Mouse (Mus musculus): ENCODE measurements around the gene Cops7b. TPM values are rescaled to one million over a fixed set of nuclear protein-coding genes. Genes with fewer than 3 reads are reported as not detected.

Cops7b gene
- polyA plus RNA-seq, 1 experiment from 2014 or later, result 66.1 TPM

DNA sequence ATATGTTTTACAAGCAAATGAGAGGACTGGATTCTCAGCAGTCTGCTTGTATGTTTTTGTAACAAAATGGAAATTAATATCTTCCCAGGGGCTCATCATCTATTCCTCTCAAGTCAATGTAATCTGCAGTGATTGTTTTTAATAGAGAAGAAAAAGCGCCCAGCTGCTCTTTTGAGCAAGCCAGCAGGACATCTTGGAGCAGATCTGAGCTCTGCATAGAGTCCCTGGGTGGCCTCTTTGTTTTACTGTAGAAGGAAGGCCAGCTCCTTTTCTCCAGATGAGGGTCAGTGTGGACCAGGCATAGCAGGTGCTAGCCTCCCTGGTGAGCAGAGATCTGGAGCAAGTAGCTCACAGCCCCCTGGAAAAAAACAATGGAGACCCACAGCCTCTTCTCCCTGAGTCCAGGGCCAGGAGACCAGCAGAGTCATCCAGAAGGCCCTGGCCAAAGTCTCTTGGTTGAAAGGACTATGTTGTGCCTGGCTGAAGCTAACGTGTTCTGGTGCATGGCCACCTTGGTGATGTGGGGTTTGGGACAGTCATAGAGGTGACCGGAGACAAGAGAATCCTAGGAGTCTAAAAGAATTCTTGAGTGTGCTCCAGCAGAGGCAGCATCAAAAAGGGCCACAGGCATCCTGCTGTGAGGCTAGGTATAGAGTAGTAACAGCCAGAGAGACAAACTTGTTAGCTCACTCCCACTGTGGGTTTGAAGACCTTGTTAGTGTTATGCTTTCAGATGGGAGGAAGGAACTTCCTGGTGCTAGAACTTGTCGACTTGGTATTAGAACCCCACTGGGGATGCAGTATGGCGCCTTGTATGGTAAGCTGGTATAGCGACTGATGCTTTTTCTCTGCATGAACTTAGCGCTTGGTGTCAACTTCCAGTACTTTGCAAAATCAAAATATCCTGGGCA, 51.4 kb downstream of the Cops7b start:
- H3K4me2 ChIP-seq (replicated peaks), result peak overlapping the region; percentile 23; the same call in 1 of the 2 replicates

DNA sequence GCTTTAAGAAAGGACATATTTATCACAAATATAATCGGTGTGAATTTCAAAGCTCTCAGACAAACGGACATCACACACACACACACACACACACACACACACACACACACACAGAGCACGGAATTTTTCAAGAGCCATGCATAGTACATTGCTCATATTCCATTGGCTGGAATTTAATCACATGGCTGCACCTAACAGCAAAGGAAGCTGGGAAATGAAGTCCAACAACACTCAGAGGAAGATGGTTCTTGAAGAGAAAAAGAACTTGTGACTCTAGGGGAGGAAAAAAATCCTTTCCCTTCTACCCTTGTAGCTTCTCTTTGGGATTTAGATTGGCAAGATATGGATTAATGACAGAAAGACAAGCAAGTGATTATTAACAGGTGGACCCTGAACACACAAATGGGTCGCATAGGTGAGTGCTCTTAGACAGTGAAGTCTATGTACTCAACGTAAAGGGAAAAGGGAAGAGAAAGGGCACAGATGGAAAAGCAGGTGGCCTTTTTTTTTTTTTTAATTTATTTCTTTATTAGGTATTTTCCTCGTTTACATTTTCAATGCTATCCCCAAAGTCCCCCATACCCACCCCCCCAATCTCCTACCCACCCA, 52.2 kb downstream of the Cops7b start:
- Histone ChIP-seq H3K27ac (no peak overlapping the region), H3K4me1 (peaks cover 9% of the 10 kb centered on the region), H3K27me3 (replicated peaks) (no peaks in the 10 kb centered on the region), H3K4me3 (no peak overlapping the region), H3K9ac (no peak overlapping the region), H3K36me3 (no peaks in the 10 kb centered on the region), H3K9me3 (no peaks in the 10 kb centered on the region), H3K4me2 (replicated peaks) (peak overlapping the region; percentile 23; the same call in 1 of the 2 replicates)
- peak; percentile 78 for ATAC-seq (ENCODE audit: low FRiP score, low read depth)
- WGBS, result 49% methylated on average over 5 of the region's 6 CpGs

More for the DNA sequence above, 51.4 kb downstream of the Cops7b start:
- Histone ChIP-seq H3K27ac (no peak overlapping the region), H3K27me3 (replicated peaks) (no peaks in the 10 kb centered on the region), H3K9me3 (no peaks in the 10 kb centered on the region), H3K4me3 (no peak overlapping the region), H3K4me1 (peaks cover 9% of the 10 kb centered on the region), H3K36me3 (no peaks in the 10 kb centered on the region), H3K9ac (no peak overlapping the region)
- 63% methylated on average over 7 of the region's 7 CpGs for WGBS
- ATAC-seq (ENCODE audit: low FRiP score, low read depth), result no peak

DNA sequence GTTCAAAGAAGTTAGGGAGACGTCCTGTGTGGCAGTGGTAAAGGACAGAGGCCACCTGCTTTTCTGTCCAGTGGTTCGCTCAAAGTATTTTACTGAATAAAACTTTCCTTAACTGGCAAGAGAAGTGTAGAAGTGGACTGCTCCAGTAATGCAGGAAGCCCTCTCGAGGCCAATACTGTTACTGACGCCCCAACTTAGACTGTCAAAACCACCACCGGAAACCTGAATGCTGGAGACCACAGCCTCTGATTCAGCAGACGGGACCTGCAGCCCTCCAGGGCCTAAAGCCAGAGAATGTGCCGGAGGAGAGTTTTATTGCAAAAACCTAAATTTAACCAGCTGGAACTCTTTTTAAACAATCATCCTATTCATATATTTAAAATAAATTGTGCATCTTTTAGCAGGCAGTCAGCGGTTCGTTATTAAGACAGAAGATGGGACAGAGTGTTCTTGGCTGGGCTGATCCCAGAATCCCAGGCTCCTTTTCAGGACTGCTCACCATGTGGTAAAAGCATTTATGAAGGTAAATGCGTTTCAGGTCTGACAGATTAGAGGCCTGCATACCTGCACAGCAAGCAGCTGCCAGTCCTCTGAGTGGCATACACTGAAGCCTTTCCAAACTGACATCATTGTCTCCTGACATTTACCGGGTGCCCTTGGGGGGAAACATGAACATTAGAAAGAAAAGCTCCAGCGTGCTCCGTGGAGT, 60.6 kb downstream of the Cops7b start:
- H3K4me3 ChIP-seq, result no peak overlapping the region
- no peak overlapping the region for H3K4me2 ChIP-seq (replicated peaks)
- 76% methylated on average over 13 of the region's 13 CpGs for WGBS
- H3K36me3 ChIP-seq, result no peaks in the 10 kb centered on the region
- H3K9ac ChIP-seq, result no peak overlapping the region
- H3K27ac ChIP-seq, result no peak overlapping the region
- H3K27me3 ChIP-seq (replicated peaks), result no peaks in the 10 kb centered on the region
- no peaks in the 10 kb centered on the region for H3K4me1 ChIP-seq
- no peak for ATAC-seq (ENCODE audit: low FRiP score, low read depth)
- H3K9me3 ChIP-seq, result no peaks in the 10 kb centered on the region

DNA sequence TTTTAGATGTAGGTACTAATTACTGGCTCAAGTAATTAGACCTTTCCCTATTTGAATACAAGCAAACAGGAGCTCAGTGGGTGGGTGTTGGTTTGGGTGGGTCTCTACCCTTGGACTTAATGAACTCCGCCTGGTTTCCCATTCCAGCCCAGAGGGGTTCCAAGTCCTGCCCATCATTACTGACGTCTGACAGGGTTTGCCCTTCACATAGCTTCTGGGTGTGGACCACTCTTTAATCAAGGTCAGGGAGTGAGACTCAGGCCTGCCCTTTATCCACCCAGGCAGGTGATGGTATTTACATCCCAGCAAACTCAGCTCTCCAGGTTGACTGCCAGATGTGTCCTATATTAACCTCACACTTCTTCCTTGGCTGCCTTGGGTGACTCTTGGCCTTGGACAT, 64.8 kb downstream of the Cops7b start:
- Histone ChIP-seq H3K27me3 (replicated peaks) (no peaks in the 10 kb centered on the region), H3K4me1 (no peaks in the 10 kb centered on the region), H3K4me2 (replicated peaks) (no peak overlapping the region), H3K4me3 (no peak overlapping the region), H3K27ac (no peak overlapping the region), H3K9ac (no peak overlapping the region), H3K36me3 (no peaks in the 10 kb centered on the region), H3K9me3 (no peaks in the 10 kb centered on the region)
- ATAC-seq (ENCODE audit: low FRiP score, low read depth), result no peak
- WGBS, result 54% methylated on average over 2 of the region's 2 CpGs

DNA sequence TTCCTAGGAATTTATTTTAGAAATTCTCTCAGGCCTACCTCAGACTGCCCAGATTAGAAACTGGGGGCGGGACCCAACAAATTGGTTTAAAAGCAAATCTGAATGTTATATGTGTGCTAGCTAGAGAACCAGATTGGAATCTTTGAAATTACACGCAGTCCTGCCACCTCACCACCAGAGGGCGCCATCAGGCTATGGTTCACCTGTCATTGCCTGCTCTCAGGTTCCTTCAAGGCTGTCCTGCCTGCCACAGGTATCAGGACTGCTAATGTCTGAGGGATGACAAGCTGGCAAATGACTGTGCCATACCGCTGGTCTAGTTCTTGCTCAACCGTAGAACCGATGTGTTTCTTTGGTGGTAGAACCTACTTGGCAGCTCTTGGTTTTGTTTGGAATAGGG, 67.6 kb downstream of the Cops7b start:
- Histone ChIP-seq H3K4me2 (replicated peaks) (no peak overlapping the region), H3K9ac (no peak overlapping the region), H3K36me3 (no peaks in the 10 kb centered on the region), H3K4me1 (no peaks in the 10 kb centered on the region), H3K27ac (no peak overlapping the region), H3K27me3 (replicated peaks) (no peaks in the 10 kb centered on the region), H3K9me3 (no peaks in the 10 kb centered on the region), H3K4me3 (no peak overlapping the region)
- 14% methylated on average over 6 of the region's 6 CpGs for WGBS
- no peak for ATAC-seq (ENCODE audit: low FRiP score, low read depth)

DNA sequence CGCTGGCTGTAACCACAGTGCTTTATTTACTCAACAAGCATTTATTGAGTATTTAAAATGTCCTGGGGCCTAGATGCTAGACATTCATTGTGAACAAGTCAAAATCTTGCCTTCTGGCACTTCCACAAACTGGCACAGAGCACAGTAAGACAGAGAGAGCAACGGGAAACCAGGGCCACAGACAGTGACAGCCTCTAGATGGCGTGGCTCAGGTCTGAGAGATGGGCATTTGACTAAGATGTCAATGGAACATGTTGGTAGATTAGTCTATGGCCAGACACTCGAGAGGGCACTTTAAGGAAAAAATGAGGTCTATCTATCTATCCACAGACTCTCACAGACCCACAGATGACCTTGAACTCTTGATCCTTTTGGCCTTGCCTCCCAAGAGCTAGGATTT, 70.0 kb downstream of the Cops7b start:
- Histone ChIP-seq H3K27ac (no peak overlapping the region), H3K4me2 (replicated peaks) (no peak overlapping the region), H3K4me3 (no peak overlapping the region), H3K9ac (no peak overlapping the region), H3K27me3 (replicated peaks) (no peaks in the 10 kb centered on the region), H3K9me3 (no peaks in the 10 kb centered on the region), H3K36me3 (no peaks in the 10 kb centered on the region), H3K4me1 (no peaks in the 10 kb centered on the region)
- WGBS, result 56% methylated on average over 4 of the region's 4 CpGs
- ATAC-seq (ENCODE audit: low FRiP score, low read depth), result no peak

DNA sequence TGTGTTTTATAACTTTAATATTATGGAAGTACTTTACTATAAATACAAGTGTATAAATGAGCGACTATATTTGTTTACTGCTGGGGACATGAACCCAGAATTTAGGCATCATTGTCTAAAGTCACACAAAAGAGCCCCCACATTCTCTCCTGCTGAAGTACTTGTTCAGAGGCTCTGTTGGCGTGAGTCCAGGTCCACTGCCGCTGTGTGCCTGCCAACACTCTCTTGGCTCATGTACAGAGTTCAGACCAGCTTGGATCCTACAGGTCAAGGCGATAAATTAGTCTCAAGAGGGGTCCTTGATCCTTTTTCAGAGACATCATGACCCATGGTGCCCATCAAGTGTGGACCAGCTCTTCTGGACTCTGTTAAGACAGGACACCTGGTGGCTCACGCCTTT, 74.4 kb downstream of the Cops7b start:
- Histone ChIP-seq H3K4me1 (no peaks in the 10 kb centered on the region), H3K4me2 (replicated peaks) (no peak overlapping the region), H3K9me3 (no peaks in the 10 kb centered on the region), H3K4me3 (no peak overlapping the region), H3K36me3 (no peaks in the 10 kb centered on the region), H3K27ac (no peak overlapping the region), H3K9ac (no peak overlapping the region), H3K27me3 (replicated peaks) (no peaks in the 10 kb centered on the region)
- 86% methylated on average over 5 of the region's 5 CpGs for WGBS
- ATAC-seq (ENCODE audit: low FRiP score, low read depth), result no peak

Small RNA genes lying within 50 kb of the gene (microRNA-seq; reads per million reads assigned to microRNA genes)
- gene Gm22955, result not detected

Other genes with a start within 250 kb of the Cops7b start
- gene Ncl, start 223.5 kb upstream of the Cops7b start, polyA plus RNA-seq (2016; fragmentation: Nextera tagmentation; extraction: Ambion mirVana), result 306 and 360 TPM in 2 replicates
- 0.15 and 0.40 TPM in 2 replicates for gene Nmur1, start 156.7 kb upstream of the Cops7b start, polyA plus RNA-seq (2016; fragmentation: Nextera tagmentation; extraction: Ambion mirVana)
- gene Tex44, start 156.6 kb upstream of the Cops7b start, polyA plus RNA-seq (2016; fragmentation: Nextera tagmentation; extraction: Ambion mirVana), result not detected in 2 replicates
- gene Ptma, start 56.2 kb upstream of the Cops7b start, polyA plus RNA-seq (2016; fragmentation: Nextera tagmentation; extraction: Ambion mirVana), result 2,887 and 2,907 TPM in 2 replicates
- gene Pde6d, start 275 bp upstream of the Cops7b start, polyA plus RNA-seq (2016; fragmentation: Nextera tagmentation; extraction: Ambion mirVana), result 98.8 and 104 TPM in 2 replicates
- 12.6 and 13.8 TPM in 2 replicates for gene Nppc, start 87.7 kb downstream of the Cops7b start, polyA plus RNA-seq (2016; fragmentation: Nextera tagmentation; extraction: Ambion mirVana)
- gene Dis3l2, start 120.9 kb downstream of the Cops7b start, polyA plus RNA-seq (2016; fragmentation: Nextera tagmentation; extraction: Ambion mirVana), result 38.7 and 40.7 TPM in 2 replicates